Mouse (Mus musculus): ENCODE measurements around the gene Cd63. TPM values are rescaled to one million over a fixed set of nuclear protein-coding genes. Genes with fewer than 3 reads are reported as not detected.

Cd63 gene
- polyA plus RNA-seq, 1 experiment from 2014 or later, result 343 TPM

Other genes with a start within 250 kb of the Cd63 start
- gene Suox, start 226.9 kb upstream of the Cd63 start, polyA plus RNA-seq (2015; fragmentation: Nextera tagmentation; extraction: Ambion mirVana), result 14.9 and 16.1 TPM in 2 replicates
- gene Rab5b, start 204.7 kb upstream of the Cd63 start, polyA plus RNA-seq (2015; fragmentation: Nextera tagmentation; extraction: Ambion mirVana), result 118 and 130 TPM in 2 replicates
- gene Pmel, start 196.8 kb upstream of the Cd63 start, polyA plus RNA-seq (2015; fragmentation: Nextera tagmentation; extraction: Ambion mirVana), result 0.83 and 0.97 TPM in 2 replicates
- gene Cdk2, start 196.0 kb upstream of the Cd63 start, polyA plus RNA-seq (2015; fragmentation: Nextera tagmentation; extraction: Ambion mirVana), result 18.3 and 24.2 TPM in 2 replicates
- gene Dgka, start 156.1 kb upstream of the Cd63 start, polyA plus RNA-seq (2015; fragmentation: Nextera tagmentation; extraction: Ambion mirVana), result 7.4 and 8.8 TPM in 2 replicates
- gene Pym1, start 153.1 kb upstream of the Cd63 start, polyA plus RNA-seq (2015; fragmentation: Nextera tagmentation; extraction: Ambion mirVana), result 40.8 and 46.3 TPM in 2 replicates
- gene Mmp19, start 110.1 kb upstream of the Cd63 start, polyA plus RNA-seq (2015; fragmentation: Nextera tagmentation; extraction: Ambion mirVana), result 0.45 and 0.74 TPM in 2 replicates
- 49.6 and 53.2 TPM in 2 replicates for gene Dnajc14, start 96.9 kb upstream of the Cd63 start, polyA plus RNA-seq (2015; fragmentation: Nextera tagmentation; extraction: Ambion mirVana)
- 19.6 and 20.4 TPM in 2 replicates for gene Tmem198b, start 96.6 kb upstream of the Cd63 start, polyA plus RNA-seq (2015; fragmentation: Nextera tagmentation; extraction: Ambion mirVana)
- 137 and 142 TPM in 2 replicates for gene Sarnp, start 83.7 kb upstream of the Cd63 start, polyA plus RNA-seq (2015; fragmentation: Nextera tagmentation; extraction: Ambion mirVana)
- gene Ormdl2, start 79.3 kb upstream of the Cd63 start, polyA plus RNA-seq (2015; fragmentation: Nextera tagmentation; extraction: Ambion mirVana), result 23.6 and 27.6 TPM in 2 replicates
- 5.8 and 6.5 TPM in 2 replicates for gene Gdf11, start 9.3 kb upstream of the Cd63 start, polyA plus RNA-seq (2015; fragmentation: Nextera tagmentation; extraction: Ambion mirVana)
- 29.6 and 30.0 TPM in 2 replicates for gene Rdh5, start 21.9 kb downstream of the Cd63 start, polyA plus RNA-seq (2015; fragmentation: Nextera tagmentation; extraction: Ambion mirVana)
- gene Bloc1s1, start 23.0 kb downstream of the Cd63 start, polyA plus RNA-seq (2015; fragmentation: Nextera tagmentation; extraction: Ambion mirVana), result 247 and 278 TPM in 2 replicates
- 12.7 and 12.8 TPM in 2 replicates for gene Itga7, start 32.8 kb downstream of the Cd63 start, polyA plus RNA-seq (2015; fragmentation: Nextera tagmentation; extraction: Ambion mirVana)
- not detected in 2 replicates for gene Mettl7b, start 60.0 kb downstream of the Cd63 start, polyA plus RNA-seq (2015; fragmentation: Nextera tagmentation; extraction: Ambion mirVana)
- gene Olfr9, start 88.4 kb downstream of the Cd63 start, polyA plus RNA-seq (2015; fragmentation: Nextera tagmentation; extraction: Ambion mirVana), result not detected in 2 replicates
- not detected in 2 replicates for gene Olfr763, start 109.8 kb downstream of the Cd63 start, polyA plus RNA-seq (2015; fragmentation: Nextera tagmentation; extraction: Ambion mirVana)
- gene Olfr764-ps1, start 138.9 kb downstream of the Cd63 start, polyA plus RNA-seq (2015; fragmentation: Nextera tagmentation; extraction: Ambion mirVana), result not detected in 2 replicates
- not detected in 2 replicates for gene Olfr765, start 149.0 kb downstream of the Cd63 start, polyA plus RNA-seq (2015; fragmentation: Nextera tagmentation; extraction: Ambion mirVana)
- gene Olfr766-ps1, start 168.0 kb downstream of the Cd63 start, polyA plus RNA-seq (2015; fragmentation: Nextera tagmentation; extraction: Ambion mirVana), result not detected in 2 replicates
- gene Olfr767, start 181.9 kb downstream of the Cd63 start, polyA plus RNA-seq (2015; fragmentation: Nextera tagmentation; extraction: Ambion mirVana), result not detected in 2 replicates
- gene Olfr768, start 198.4 kb downstream of the Cd63 start, polyA plus RNA-seq (2015; fragmentation: Nextera tagmentation; extraction: Ambion mirVana), result not detected in 2 replicates
- gene Olfr769, start 216.9 kb downstream of the Cd63 start, polyA plus RNA-seq (2015; fragmentation: Nextera tagmentation; extraction: Ambion mirVana), result not detected in 2 replicates
- not detected in 2 replicates for gene Olfr770, start 238.0 kb downstream of the Cd63 start, polyA plus RNA-seq (2015; fragmentation: Nextera tagmentation; extraction: Ambion mirVana)

Measured in hindbrain, embryonic 16.5 days (tissue).